Mouse (Mus musculus) embryo, embryonic 10.5 days (tissue): ENCODE measurements around the gene Gdf11.
A peak's percentile ranks its signal among the peaks of the same experiment; 100 is the strongest.

Experiments used
- DNase-seq: peaks from one replicate; pipeline ENCODE4 v3.0.0-alpha.2; 2015; ENCODE audit warnings: low spot score

The Gdf11 gene

GRCm38 (mm10) chr10:128895437-128895836, 3.9 kb upstream of the Gdf11 start:
- DNase-seq = peak; percentile 99

GRCm38 (mm10) chr10:128892246-128892645, 728 bp upstream of the Gdf11 start:
- no peak for DNase-seq

GRCm38 (mm10) chr10:128890383-128891295, 879 bp downstream of the Gdf11 start:
- peak; percentile 50 for DNase-seq

- DNase-seq = peak; percentile 19
These were observed 1.7 kb downstream of the Gdf11 start for GRCm38 (mm10) chr10:128889846-128890245.

- peak; percentile 91 for DNase-seq
These were observed 2.3 kb downstream of the Gdf11 start for GRCm38 (mm10) chr10:128888941-128889827.

GRCm38 (mm10) chr10:128882067-128882466, 9.5 kb downstream of the Gdf11 start:
- DNase-seq = no peak

GRCm38 (mm10) chr10:128878811-128879210, 12.7 kb downstream of the Gdf11 start:
- DNase-seq = no peak

GRCm38 (mm10) chr10:128878291-128878690, 13.2 kb downstream of the Gdf11 start:
- DNase-seq = no peak

- DNase-seq = no peak
These were observed 21.2 kb downstream of the Gdf11 start for GRCm38 (mm10) chr10:128870341-128870740.

GRCm38 (mm10) chr10:128866518-128866917, 25.0 kb downstream of the Gdf11 start:
- DNase-seq = no peak

GRCm38 (mm10) chr10:128866042-128866441, 25.5 kb downstream of the Gdf11 start:
- no peak for DNase-seq

GRCm38 (mm10) chr10:128861176-128861575, 30.3 kb downstream of the Gdf11 start:
- no peak for DNase-seq

- DNase-seq = no peak
These were observed 41.2 kb downstream of the Gdf11 start for GRCm38 (mm10) chr10:128850339-128850738.

GRCm38 (mm10) chr10:128848426-128848825, 43.1 kb downstream of the Gdf11 start:
- DNase-seq = no peak

GRCm38 (mm10) chr10:128846664-128847063, 44.9 kb downstream of the Gdf11 start:
- no peak for DNase-seq

GRCm38 (mm10) chr10:128845516-128845915, 46.0 kb downstream of the Gdf11 start:
- peak; percentile 79 for DNase-seq

- no peak for DNase-seq
These were observed 48.3 kb downstream of the Gdf11 start for GRCm38 (mm10) chr10:128843260-128843659.

- no peak for DNase-seq
These were observed 50.9 kb downstream of the Gdf11 start for GRCm38 (mm10) chr10:128840612-128841011.

- DNase-seq = no peak
These were observed 52.1 kb downstream of the Gdf11 start for GRCm38 (mm10) chr10:128839434-128839833.

- no peak for DNase-seq
These were observed 54.1 kb downstream of the Gdf11 start for GRCm38 (mm10) chr10:128837400-128837799.
